Mouse (Mus musculus) G1E (cell line): ENCODE results near the gene Car9. TPM values are rescaled to one million over a fixed set of nuclear protein-coding genes. Genes with fewer than 3 reads are reported as not detected.

ENCODE experiments used
- ATAC-seq: 2 replicates; pipeline ENCODE4 v1.8.0; 2016; ENCODE audit warnings: mild to moderate bottlenecking; ENCODE audit not compliant: insufficient number of reproducible peaks, poor library complexity, low FRiP score, severe bottlenecking; ENCODE audit errors: extremely low read depth
- DNase-seq: peaks from one replicate; pipeline ENCODE4 v3.0.0; 2012; ENCODE audit warnings: low spot score
- H3K27me3 ChIP-seq: 2 replicates; pipeline ENCODE4 v1.6.1; 2012; ENCODE audit warnings: mild to moderate bottlenecking, low read length, inconsistent platforms; ENCODE audit not compliant: insufficient read depth
- H3K36me3 ChIP-seq: replicated peaks from 2 replicates; pipeline ENCODE3; 2012; ENCODE audit warnings: mild to moderate bottlenecking, inconsistent platforms
- H3K4me1 ChIP-seq: 2 replicates; pipeline ENCODE4 v1.6.1; 2012; ENCODE audit warnings: low read depth, low read length, inconsistent platforms, mixed read lengths; ENCODE audit not compliant: insufficient read depth
- H3K4me3 ChIP-seq: 2 replicates; pipeline ENCODE4 v1.5.1; 2012; ENCODE audit warnings: low read depth, mild to moderate bottlenecking, inconsistent platforms, low read length, moderate library complexity, mixed read lengths
- H3K9me3 ChIP-seq: replicated peaks from 2 replicates; pipeline ENCODE4 v1.6.1; 2012; ENCODE audit warnings: inconsistent platforms
- CTCF ChIP-seq: IDR thresholded peaks from 2 replicates; pipeline ENCODE4 v1.5.1; 2012; ENCODE audit warnings: low read depth, low read length, inconsistent platforms, mixed read lengths
- GATA1 ChIP-seq: IDR thresholded peaks from 2 replicates; pipeline ENCODE4 v1.6.1; 2012; ENCODE audit warnings: borderline replicate concordance, low read length, inconsistent platforms, mixed read lengths
- GATA2 ChIP-seq: IDR thresholded peaks from 2 replicates; pipeline ENCODE4 v1.6.1; 2012; ENCODE audit warnings: low read depth, low read length, inconsistent platforms, borderline replicate concordance
- POLR2AphosphoS5 ChIP-seq: IDR thresholded peaks from 2 replicates; pipeline ENCODE4 v1.6.1; 2012; ENCODE audit warnings: low read depth, low read length, inconsistent platforms; ENCODE audit not compliant: insufficient replicate concordance
- TAL1 ChIP-seq: conservative IDR thresholded peaks from 2 replicates; pipeline ENCODE4 v1.6.1; 2012; ENCODE audit warnings: low read depth, low read length, inconsistent platforms, mixed read lengths
- polyA plus RNA-seq: library from polyadenylated mRNA; stranded (reverse); fragments of >175 nt; gene quantifications from 2 replicates; pipeline ENCODE4 v1.2.3, GENCODE M21; 2012
- total RNA-seq, 2 experiments: library from RNA; stranded (forward) in 1 of 2; stranded (reverse) in 1 of 2; fragments of 200-1000 nt in 1 of 2; fragments of >200 nt in 1 of 2; fragmentation: Nextera tagmentation in 1 of 2; gene quantifications; 2 replicates each; pipeline ENCODE4 v1.2.3; 2014 to 2017

The Car9 gene
- total and polyA plus RNA-seq, 3 experiments: 0.11 TPM; not detected in 2

GRCm38 (mm10) chr4:43528487-43528886, 21.7 kb downstream of the Car9 start:
- H3K36me3 ChIP-seq: peaks cover 37% of the 10 kb centered on the region
- TF ChIP-seq GATA1 (no peak), CTCF (no peak), POLR2AphosphoS5 (no peak), GATA2 (no peak), TAL1 (no peak)
- no peak for ATAC-seq
- DNase-seq: no peak
- peaks cover 15% of the 10 kb centered on the region for H3K4me1 ChIP-seq
- H3K4me3 ChIP-seq: no peak overlapping the region
- no peaks in the 10 kb centered on the region for H3K9me3 ChIP-seq
- H3K27me3 ChIP-seq: peaks cover 22% of the 10 kb centered on the region

- DNase-seq (no peak), ATAC-seq (no peak)
- TF ChIP-seq GATA1: no peak
- no peak for TF ChIP-seq GATA2
- no peak for TF ChIP-seq TAL1
- TF ChIP-seq CTCF: no peak
- TF ChIP-seq POLR2AphosphoS5: no peak
- peaks cover 53% of the 10 kb centered on the region for H3K36me3 ChIP-seq
- no peak overlapping the region for H3K4me3 ChIP-seq
- no peaks in the 10 kb centered on the region for H3K9me3 ChIP-seq
- H3K4me1 ChIP-seq: peaks cover 10% of the 10 kb centered on the region; the same call in 1 of the 2 replicates
- H3K27me3 ChIP-seq: peaks cover 7% of the 10 kb centered on the region
Measured at GRCm38 (mm10) chr4:43530081-43530501, 23.3 kb downstream of the Car9 start.

DNA sequence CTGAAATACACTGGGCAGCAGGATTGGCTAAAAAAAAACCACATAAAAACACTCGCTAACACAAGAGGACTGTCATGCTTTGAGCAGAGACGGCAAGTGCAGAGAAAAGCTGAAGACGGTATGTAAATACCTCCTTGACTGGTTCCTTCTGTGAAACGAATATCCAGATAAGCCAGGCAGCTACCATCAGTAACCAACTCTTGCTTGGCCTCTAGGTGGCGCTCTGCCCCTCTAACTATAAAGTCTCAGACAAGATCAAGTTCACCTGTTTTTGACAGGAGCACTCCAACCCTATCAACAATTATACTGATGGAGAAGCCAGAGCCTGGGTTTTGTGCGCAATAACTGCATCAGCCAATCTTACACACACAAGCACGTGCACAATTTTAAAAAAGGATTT, 23.8 kb downstream of the Car9 start:
- Histone ChIP-seq H3K9me3 (no peaks in the 10 kb centered on the region), H3K4me1 (peaks cover 14% of the 10 kb centered on the region), H3K4me3 (no peak overlapping the region), H3K36me3 (peaks cover 58% of the 10 kb centered on the region), H3K27me3 (peaks cover 3% of the 10 kb centered on the region)
- no peak for TF ChIP-seq POLR2AphosphoS5
- TF ChIP-seq CTCF: peak; percentile 68; the same call in 1 of the 2 replicates
- TF ChIP-seq GATA1: no peak
- TF ChIP-seq TAL1: no peak
- no peak for TF ChIP-seq GATA2
- ATAC-seq (no peak), DNase-seq (peak; percentile 52)

- no peak for ATAC-seq
- TF ChIP-seq CTCF (no peak), GATA2 (no peak), POLR2AphosphoS5 (no peak), GATA1 (no peak)
- Histone ChIP-seq H3K36me3 (peaks cover 84% of the 10 kb centered on the region), H3K4me3 (no peak overlapping the region), H3K4me1 (peaks cover 19% of the 10 kb centered on the region), H3K27me3 (no peaks in the 10 kb centered on the region), H3K9me3 (no peaks in the 10 kb centered on the region)
- DNase-seq: no peak
Measured at GRCm38 (mm10) chr4:43533270-43533669, 26.5 kb downstream of the Car9 start.

- H3K36me3 ChIP-seq: peaks cover 99% of the 10 kb centered on the region
- no peaks in the 10 kb centered on the region for H3K9me3 ChIP-seq
- no peak for ATAC-seq
- H3K4me3 ChIP-seq: no peak overlapping the region
- no peak for DNase-seq
- TF ChIP-seq POLR2AphosphoS5 (no peak), GATA1 (no peak), GATA2 (no peak), CTCF (no peak), TAL1 (no peak)
- H3K27me3 ChIP-seq: no peaks in the 10 kb centered on the region
- H3K4me1 ChIP-seq: peaks cover 16% of the 10 kb centered on the region
Measured at GRCm38 (mm10) chr4:43535628-43536027, 28.9 kb downstream of the Car9 start.

DNA sequence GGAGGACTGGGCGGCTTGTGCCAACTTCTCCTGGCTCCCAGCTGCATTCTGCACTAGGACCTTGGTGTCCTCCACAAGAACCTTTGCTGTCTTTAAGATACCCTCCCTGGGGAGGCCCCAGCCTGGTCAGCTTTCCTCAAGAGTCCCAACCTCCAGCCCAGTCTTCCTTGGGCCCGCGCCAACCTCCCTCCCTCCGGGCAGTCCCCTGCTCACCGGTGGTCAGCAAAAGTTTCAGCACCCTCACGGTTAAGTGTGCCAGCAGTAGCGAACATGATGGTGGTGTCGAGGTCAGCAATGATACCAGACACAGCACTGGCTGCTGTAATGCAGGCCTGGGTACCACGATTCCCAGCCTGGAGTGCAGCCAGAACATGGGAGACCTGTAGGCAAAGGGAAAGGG, 29.3 kb downstream of the Car9 start:
- H3K4me1 ChIP-seq: peaks cover 14% of the 10 kb centered on the region
- peaks cover 99% of the 10 kb centered on the region for H3K36me3 ChIP-seq
- no peak overlapping the region for H3K4me3 ChIP-seq
- DNase-seq: no peak
- ATAC-seq: no peak
- H3K9me3 ChIP-seq: peaks cover 2% of the 10 kb centered on the region; the same call in 1 of the 2 replicates
- H3K27me3 ChIP-seq: no peaks in the 10 kb centered on the region
- TF ChIP-seq TAL1 (no peak), POLR2AphosphoS5 (no peak), CTCF (no peak), GATA2 (no peak), GATA1 (no peak)
